Mouse (Mus musculus): ENCODE measurements at regions not wholly inside any gene's neighbourhood (a gene's known extent, or its start where the extent isn't known, plus 50 kb on each side); places are given as distances from the start of the nearest gene placed in this dataset.

DNA sequence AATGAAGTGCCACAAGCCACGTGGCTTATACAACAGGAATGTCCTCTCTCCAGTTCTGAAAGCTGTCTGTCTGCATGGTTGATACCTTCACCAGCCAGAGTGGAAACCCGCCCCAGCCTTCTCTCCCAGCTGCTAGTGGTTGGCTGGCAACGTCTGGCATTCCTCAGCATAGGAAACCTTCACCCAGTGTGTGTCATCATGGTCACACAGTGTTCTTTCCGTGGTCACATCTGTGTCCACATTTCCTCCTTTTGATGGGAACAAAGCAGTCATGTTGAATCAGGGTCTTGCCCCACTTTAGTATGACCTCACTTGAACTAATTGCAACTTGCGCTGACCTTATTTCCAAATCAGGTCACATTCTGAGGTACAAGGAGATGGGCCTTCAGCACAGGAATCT, 128.1 kb downstream of the Efnb2 start:
- TF ChIP-seq GATA1 (IDR thresholded peaks at IDR 0.05; ENCODE audit: borderline replicate concordance, low read length): no peak
- no peak for TF ChIP-seq FLI1 (IDR thresholded peaks at IDR 0.05; ENCODE audit: low read length)
